Mouse (Mus musculus) right cerebral cortex, adult 2 months (tissue): ENCODE measurements around the gene Tdrd9.
A peak's percentile ranks its signal among the peaks of the same experiment; 100 is the strongest.
"Not testable (repeated sequence)": the region's sequence is repeated elsewhere in the genome, so short reads cannot be mapped to it uniquely, and the experiment has no call there.

Experiments used
- DNase-seq, 2 experiments: peaks; one replicate each; pipeline ENCODE4 v3.0.0; 2021 to 2022; ENCODE audit warnings: low spot score in 2 of 2

Gene Tdrd9

DNA sequence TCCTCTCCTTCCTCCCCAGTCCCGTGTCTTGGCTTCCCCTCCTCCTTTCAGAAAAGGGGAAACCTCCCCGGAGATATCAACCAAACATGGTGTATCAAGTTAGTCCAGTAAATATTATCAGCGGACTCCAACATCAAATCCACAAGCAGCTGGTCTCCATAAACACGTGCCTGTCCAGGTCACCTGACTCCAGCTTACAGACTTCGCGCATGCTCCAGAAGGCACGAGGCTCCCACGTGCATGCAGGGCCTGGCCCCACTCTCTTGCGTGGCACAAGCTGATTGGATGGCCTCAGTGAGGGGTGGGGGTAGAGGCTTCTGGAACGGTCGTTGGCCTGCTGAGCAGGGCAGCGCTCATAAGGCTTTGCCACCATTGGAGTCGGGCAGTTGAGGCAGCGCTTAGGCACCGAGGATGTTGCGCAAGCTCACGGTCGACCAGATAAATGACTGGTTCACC, at the start of gene Tdrd9:
Gene Tdrd9, plus strand, starts transcription at position 329 of the 456 bp plus-strand sequence.
- DNase-seq = no peak

DNA sequence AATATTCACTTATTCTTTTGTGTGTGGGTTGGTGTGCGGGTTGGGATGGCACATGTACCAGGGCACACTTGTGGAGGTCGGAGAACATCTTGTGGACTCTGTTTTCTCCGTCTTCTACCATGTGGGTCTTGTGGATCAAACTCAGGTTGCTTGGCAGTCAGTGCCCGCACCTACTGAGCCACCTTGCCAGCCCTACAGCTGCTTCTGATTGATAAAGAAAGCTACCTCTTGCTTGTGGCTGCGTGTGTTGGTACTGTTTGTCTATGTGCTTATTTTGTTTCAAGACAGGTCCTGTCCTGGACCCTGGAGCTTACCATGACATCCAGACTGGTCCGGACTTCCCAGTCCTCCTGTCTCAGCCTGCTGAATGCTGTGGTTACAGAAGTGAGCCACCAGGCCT, 48.2 kb upstream of the Tdrd9 start:
- no peak for DNase-seq

DNA sequence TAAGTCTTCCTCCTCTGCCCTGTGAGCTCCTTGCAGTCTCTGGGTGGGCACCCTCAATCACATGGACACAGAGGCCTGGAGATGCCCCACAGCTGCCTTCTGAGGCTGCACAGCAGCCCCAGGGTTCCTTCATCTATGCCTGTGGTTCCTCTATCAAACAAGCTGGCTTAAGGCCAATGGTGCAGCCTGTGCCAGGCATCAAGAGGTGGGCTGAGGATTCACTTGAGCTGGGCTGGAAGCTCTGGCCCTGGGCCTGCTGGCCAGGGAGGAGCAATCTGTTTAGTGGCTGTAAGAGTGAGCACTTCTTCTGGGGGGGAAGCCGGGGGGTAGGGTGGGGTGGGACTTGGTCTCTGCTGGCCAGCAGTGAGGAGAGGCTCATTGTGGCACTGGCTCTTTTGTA, 44.0 kb upstream of the Tdrd9 start:
- no peak for DNase-seq

DNA sequence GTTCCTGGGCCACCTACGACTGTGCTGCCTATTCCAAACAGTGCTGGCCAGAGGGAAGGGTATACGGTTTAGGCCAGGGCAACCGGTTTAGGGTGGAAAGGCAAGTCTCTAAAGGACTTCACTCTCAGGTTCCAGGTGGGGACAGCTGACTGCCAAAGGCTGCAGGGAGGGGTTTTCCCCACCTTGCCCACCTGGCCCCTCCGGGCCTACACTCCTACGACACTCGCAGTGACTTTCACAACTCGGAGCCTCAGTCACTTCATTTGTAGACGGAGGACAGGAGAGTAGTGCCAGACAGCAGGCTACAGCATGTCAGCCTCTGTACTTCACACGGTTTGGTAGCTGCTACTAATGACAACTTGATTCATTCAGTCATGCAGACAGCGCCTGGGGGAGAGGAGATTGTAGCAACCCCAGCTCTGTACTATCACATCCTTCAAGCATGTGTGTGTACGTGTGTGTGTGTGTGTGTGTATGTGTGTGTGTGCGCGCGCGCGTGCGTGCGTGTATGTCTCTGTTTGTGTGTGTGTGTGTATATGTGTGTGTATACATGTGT, 42.9 kb upstream of the Tdrd9 start:
- no peak for DNase-seq

DNA sequence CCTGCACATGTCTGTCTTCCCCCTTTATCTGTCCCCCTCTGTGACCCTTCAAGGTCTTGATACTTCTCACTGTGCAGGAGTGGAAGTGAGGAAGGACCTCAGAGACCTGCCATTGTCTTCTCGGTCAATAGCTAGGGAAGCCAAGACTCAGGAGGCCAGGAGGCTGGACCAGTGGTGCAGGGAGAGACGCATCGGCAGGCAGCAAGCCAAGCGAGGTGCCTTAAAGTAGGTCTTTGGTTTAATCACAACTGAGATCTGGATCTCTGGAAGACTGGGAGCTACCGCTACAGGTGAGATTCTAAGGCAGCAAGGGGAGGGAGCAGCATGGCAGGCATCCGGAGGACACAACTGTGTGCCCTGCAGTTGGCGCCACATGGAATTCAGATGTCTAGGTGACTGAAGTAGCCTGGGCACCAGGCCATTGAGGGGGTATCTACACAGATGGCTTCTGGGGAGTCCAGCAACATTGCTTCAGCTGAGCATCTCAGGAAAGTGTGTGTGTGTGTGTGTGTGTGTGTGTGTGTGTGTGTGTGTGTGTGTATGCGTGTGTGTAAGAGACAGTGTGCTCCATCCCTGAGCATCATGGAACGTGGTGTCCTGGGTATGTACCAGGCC, 39.8 kb upstream of the Tdrd9 start:
- DNase-seq = no peak

DNA sequence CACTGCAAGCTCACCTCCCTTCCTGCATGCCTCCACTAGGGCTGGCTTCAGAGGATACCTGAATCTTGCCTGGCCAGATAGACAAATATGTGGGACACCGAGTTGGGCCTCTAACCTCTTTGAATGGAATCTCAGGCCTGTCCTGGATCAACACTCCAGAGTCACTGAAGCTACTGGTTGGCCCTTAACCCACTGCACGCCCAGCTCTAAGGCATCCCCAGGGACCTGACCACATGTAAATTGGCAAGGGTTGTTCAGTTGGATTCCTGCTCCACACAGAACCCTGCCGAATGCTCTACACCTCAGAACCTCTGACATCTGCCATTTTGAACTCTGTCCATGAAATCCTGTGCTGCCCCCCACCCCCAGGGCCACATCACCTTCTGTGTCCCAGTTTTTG, 38.8 kb upstream of the Tdrd9 start:
- no peak for DNase-seq

DNA sequence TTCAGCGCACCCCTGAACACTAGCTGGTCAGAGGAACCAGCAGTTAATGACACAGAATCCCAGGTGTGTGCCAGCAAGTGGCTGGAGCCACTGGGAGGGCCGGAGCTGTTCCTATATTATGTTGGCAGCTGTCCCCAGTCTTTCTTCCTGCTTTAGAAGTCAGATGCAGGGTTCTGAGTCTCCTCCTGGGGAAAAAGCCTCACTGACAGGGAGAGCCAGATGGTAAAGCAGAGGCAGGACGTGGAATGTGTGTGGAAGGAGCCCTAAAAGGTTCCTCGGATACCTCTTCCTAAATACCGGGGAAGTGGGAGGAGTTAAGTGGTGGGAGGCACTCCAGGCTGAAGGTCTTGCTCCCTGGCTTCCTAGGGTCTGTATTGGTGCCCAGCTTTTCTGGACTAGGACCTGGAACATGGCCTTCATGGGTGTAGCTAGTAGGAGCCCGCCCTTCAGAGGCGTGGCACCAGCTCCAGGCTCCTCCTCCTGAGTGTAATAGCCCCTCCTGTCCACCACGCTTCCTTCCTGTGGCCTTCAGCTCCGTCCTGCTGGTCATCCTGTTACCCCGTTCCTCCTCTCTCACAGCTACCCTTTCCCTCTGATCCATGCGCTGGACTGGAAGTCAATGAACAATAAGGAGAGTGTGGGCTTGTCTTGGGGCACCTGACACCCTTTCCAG, 38.2 kb upstream of the Tdrd9 start:
- peak in 1 of 2 experiments; percentile 14 for DNase-seq

DNA sequence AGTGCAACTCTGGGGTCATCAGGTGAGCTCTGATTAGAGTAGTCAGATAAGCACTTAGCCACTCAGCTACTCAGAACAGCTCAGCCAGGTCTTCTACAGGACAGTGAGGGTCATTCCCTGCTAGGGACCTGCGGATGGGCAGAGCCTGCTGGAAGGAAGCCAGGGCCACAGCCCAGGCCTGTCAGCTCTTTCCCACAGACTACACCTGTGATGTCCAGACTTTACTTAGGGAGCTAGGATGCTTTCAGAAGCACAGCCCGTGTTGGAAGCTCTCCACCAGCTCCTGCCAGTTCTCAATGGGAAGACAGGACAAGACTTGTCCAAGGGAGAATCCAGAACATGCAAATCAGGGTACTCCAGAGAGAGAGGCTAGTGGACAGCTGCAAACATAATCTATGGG, 37.4 kb upstream of the Tdrd9 start:
- no peak for DNase-seq

DNA sequence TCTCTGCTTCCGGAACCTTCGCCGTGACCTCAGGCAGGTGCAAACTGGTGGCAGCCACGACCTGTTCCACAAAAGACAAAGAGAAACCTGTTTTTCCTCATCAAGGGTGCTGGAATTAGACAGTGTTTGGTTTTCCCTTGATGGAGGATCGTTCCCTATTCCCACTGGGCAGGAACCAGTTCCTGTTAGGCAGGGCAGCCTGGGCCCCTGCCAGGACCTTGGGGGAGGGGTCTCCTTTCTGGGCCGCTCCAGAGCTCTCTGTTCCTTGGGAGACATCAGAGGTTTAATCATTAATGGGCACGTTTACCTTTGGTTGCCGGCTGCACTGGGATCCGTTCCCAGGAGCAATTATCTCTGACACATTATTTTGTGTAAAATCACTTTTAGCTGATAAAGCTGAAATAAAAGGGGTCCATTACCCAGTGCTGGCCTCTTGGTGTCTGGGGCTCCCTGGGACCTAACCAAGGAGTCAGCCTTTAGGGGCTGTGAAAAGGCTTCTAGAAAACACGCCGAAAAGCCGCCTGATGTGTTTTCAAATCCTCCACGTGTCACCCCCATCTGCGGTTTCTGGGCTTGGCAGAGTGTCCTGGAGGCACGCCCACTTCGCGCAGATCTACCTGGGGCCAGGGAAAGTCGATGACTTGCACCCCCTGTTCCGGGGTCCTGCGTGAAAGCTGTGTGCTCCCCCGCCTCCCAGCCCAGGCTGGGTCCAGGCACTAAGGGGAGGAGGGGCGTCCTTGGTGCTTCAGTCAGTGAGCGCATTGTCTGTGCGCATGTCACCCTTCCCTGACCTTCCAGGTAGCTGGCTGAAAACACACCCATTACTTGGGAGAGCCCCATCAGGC, 34.4 kb upstream of the Tdrd9 start:
- no peak for DNase-seq

DNA sequence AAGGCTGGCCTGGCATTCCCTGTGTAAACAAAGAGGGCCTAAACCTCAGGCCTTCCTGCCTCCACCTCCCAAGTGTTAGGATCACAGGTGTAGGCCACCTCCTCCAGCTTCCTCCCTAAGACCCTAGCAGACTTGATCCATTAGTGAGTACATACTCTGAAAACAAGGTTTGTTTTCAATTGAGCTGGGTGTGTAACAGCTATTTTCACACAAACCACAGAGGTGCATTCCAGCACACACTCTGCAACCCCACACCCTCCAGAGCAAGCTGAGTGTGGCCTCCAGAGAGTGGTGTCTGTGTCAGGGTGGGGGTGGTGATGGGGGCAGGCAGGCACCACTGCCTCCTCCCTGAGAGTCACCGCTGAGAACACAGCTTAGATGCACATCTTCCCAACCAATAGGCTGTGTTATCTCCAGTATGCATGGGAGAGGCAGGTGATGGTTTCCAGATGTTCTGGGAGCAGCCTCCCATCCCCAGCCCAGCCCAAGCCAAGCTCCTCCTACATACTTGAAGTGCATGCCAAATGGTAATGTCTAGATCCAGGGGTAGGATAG, 32.7 kb upstream of the Tdrd9 start:
- DNase-seq = no peak

DNA sequence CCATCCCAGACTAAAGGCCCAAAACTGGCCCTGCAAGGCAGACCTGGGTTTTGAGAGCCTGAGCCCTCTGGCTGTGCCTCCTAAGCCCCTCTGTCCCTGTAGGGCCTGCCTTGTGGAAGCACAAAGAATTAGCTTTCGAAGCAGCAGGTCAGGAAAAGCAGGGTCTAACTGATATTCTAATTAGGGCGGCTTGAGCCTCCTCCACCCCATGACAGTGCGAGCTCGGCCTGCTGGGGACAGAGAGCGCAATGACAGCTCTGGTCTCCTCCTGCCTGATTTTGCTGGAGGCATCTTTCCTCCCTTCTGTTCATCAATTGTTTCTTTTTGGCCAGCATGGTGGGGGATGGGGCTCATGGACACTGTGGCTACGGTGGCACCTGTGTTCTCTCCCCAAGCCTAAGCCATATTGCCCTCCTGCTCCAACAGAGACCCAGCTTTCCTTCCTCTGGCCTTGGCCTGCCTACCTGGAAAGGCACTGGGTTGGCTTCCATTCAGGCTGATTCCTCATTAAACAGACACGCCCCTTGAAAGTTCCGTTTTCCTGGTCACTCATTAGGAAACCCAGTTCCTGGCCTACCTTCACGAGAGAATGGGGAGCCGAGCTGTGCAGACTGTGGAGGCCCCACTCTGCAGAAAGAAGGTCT, 27.8 kb upstream of the Tdrd9 start:
- DNase-seq = no peak

DNA sequence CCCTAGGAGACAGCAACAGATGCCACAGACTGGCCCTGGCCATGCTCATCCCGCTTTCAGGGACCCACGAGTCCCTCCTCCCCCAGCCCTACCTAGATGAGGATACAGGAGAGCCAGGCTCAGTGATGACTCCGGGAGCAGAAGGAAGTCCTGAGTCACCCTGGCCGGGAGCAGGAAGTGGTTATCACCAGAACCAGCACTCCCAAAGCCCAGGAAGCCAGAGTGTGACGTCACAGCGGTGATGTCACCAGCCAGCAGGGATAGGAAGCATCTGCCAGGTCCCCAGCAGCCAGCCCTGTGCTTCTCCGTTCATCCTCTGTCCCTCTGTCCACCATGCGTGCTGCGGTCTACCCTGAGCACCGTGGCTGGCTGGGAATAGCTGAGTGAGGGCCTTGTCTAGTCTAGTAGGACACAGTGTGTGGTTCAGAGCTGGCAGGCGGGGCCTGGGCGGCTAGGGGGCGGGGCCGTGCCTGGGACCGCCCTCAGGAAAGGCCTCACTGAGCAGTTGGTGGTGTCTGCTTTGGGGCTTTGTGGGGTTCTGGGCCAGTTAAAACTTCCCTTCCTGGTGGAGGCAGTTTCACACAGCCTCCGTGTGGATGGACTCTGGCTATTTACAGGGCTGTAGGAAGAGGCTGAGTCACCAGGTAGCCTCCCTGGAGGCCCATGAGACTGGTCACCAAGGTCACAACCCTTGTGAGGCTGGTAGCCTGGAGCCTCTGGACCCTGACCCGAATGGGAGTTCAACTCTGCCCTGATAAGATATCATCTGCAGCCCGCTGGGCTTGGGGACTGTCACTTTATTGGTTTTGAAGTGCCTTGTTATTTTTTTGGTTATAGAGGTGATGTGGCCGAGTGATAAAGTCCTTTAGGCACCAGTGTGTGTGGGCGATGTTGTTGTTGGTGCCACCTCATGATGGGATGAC, 27.0 kb upstream of the Tdrd9 start:
- not testable (repeated sequence) for DNase-seq

DNA sequence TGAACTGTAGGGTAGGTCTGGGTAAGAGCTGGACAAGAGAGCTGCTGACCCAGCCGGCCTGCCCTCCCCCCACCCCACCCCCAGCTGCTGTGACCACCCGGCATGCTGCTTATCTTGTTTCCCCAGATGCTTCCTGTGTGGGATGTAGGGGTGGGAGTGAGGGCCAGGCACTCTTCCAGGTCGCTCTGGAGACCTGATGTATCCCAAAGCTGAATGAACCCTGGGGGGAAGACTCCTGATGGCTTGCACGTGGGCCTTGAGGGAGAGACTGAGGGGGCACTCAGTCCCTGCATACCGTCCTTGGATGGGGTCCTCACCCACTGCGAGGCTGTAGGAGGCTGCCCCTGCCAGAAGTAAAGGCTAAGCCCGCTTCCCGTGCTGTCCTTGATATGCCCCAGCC, 26.2 kb upstream of the Tdrd9 start:
- no peak for DNase-seq

DNA sequence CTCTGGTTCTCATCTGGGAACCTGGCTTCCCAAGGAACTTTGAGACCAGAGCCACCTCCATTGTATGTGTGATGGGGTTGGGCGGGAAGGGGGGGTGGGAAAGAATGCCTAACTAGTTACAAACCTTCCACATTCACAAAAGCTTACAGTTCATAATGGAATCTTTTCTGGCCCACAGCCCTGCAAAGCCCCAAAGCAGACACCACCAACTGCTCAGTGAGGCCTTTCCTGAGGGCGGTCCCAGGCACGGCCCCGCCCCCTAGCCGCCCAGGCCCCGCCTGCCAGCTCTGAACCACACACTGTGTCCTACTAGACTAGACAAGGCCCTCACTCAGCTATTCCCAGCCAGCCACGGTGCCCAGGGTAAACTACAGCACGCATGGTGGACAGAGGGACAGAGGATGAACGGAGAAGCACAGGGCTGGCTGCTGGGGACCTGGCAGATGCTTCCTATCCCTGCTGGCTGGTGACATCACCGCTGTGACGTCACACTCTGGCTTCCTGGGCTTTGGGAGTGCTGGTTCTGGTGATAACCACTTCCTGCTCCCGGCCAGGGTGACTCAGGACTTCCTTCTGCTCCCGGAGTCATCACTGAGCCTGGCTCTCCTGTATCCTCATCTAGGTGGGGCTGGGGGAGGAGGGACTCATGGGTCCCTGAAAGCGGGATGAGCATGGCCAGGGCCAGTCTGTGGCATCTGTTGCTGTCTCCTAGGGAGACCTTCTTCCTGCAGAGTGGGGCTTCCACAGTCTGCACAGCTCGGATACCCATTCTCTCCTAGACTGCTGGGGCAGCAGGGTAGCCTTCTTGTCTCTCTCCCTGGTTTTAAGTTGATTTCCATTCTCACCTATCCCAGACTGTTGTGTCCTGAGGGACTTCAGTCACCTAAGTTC, 25.3 kb upstream of the Tdrd9 start:
- DNase-seq = not testable (repeated sequence)

DNA sequence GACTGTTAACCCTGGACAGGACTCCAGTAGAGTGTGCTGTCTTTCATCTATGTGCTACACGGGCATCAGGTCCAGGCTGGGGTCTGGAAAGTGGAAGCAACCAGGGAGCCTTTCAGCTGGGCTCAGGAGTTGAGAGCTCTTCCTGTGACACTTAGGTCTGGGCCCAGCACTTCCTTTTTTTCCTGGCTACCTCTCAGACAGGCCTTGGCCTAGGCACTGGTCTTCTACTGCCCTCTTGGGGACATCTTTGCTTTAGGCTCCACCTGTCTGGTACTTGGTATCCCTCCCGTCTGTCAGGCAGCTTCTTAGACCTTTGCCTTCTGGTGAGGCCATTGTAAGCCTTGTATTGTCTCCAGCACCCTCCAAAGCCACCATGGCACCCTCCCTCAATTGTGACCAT, 24.6 kb upstream of the Tdrd9 start:
- DNase-seq = peak; percentile 27 to 29

DNA sequence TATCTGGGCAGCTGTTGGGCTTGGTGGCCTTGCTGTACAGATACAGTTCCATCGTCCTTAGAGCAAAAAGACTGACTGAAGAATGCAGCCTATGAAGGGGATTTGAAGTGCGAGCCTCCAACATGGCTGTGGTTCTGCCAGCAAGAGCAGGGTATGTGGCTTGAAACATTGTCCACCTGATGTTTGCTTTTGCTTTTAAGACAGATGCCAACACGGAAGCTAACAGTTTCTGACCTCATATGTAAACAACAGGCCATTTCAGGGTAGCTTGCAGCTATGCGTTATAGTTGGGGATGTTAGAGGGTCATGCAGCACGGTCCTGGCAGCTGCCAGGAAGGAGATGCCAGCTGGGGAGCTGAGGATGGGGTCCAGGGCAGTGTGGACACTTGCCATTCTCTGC, 20.9 kb upstream of the Tdrd9 start:
- DNase-seq = no peak

DNA sequence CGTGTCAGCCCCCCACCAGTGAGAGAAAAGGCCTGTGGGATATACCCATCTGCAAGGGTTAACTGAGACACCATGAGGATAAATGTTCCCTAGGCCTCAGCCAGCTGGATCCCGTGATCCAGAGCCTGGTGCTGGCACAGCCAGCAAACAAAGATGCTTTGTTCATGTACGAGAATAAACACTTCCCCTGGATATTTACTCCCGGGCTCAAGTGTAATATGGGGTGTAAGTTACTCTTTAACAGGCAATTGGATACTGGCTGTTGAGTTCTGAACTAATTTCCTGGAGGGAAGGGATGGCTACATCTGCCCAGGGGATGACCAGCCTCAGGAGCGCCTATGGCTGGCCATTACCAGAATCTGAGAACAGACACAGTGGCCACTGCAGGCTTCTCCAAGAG, 19.7 kb upstream of the Tdrd9 start:
- no peak for DNase-seq

DNA sequence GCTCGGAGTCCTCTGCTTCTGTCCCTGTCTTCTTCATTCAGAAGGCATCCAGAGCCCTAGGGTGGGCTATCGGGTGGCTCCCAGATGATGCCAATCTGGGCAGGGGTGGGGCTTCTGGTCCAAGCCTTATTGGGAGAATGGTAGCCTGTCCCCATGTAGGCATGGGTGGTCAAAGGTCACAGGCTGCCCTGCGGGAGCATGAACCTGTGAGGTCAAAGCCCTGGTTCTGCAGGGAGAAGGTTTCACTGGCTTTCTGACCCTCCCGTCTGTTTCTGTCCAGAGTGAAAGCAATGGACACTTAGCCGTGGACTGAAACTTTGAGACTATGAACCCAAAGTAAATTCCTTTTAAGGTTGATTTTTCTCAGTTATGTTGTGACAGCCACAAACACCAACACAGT, 15.2 kb upstream of the Tdrd9 start:
- DNase-seq = no peak

DNA sequence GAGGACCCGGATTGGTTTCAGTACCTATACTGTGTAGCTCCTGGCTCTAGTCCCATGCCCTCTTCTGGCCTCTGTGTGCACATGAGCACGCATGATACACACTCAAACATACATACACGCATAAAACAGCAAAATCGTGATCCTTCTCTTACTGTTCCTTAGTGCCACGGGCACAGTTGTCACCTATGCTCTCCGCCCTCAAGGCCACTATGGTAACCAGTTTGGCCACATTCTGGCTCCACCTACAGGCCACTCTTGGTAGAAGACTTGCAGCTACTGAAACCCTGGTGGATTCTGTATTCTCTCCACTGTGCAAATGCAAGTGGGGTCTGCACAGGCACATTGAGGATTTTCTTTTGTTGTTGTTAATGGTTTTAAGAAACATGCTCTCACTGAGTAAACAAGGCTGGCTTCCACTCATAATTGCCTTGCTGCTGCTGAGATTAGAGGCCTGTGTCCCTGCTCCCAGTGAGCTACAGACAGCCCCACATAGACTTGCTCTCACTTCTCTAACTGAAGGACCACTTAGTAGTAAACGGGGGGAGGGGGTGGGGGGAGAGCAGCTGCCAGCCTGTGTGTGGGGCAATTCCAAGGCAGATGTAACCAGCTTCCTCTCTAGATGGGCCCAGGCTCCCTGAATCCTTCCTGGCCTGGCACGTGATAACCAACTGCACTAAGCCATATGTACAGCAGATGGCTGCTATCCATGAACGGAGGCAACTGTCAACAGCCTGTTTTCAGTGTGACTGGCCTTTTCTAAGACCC, 13.1 kb upstream of the Tdrd9 start:
- DNase-seq = peak; percentile 78 to 87
